Mouse (Mus musculus) left cerebral cortex, adult 11 months (tissue): ENCODE data around the gene Rufy1.

Source experiments
- DNase-seq: peaks from one replicate; pipeline ENCODE4 v3.0.0; 2022; ENCODE audit warnings: low spot score

Rufy1 gene

GRCm38 (mm10) chr11:50426056-50426455 is 4.9 kb downstream of the Rufy1 start:
- DNase-seq, result no peak

GRCm38 (mm10) chr11:50421934-50422780 is 8.8 kb downstream of the Rufy1 start:
- peak; percentile 59 for DNase-seq

GRCm38 (mm10) chr11:50421461-50421860 is 9.5 kb downstream of the Rufy1 start:
- no peak for DNase-seq

GRCm38 (mm10) chr11:50417856-50418255 is 13.1 kb downstream of the Rufy1 start:
- DNase-seq, result no peak

- DNase-seq, result no peak
Observed at GRCm38 (mm10) chr11:50415563-50416241, 15.2 kb downstream of the Rufy1 start.

- DNase-seq, result no peak
Observed at GRCm38 (mm10) chr11:50407235-50407634, 23.7 kb downstream of the Rufy1 start.

- no peak for DNase-seq
Observed at GRCm38 (mm10) chr11:50403367-50404014, 27.4 kb downstream of the Rufy1 start.

- DNase-seq, result no peak
Observed at GRCm38 (mm10) chr11:50402481-50402880, 28.4 kb downstream of the Rufy1 start.

GRCm38 (mm10) chr11:50398803-50399202 is 32.1 kb downstream of the Rufy1 start:
- DNase-seq, result no peak

GRCm38 (mm10) chr11:50397316-50397715 is 33.6 kb downstream of the Rufy1 start:
- DNase-seq, result no peak

GRCm38 (mm10) chr11:50396766-50397307 is 34.1 kb downstream of the Rufy1 start:
- no peak for DNase-seq

- no peak for DNase-seq
Observed at GRCm38 (mm10) chr11:50394731-50395130, 36.2 kb downstream of the Rufy1 start.

GRCm38 (mm10) chr11:50393306-50393705 is 37.6 kb downstream of the Rufy1 start:
- DNase-seq, result no peak

- no peak for DNase-seq
Observed at GRCm38 (mm10) chr11:50391272-50391960, 39.5 kb downstream of the Rufy1 start.

- no peak for DNase-seq
Observed at GRCm38 (mm10) chr11:50389616-50390015, 41.3 kb downstream of the Rufy1 start.

GRCm38 (mm10) chr11:50389011-50389410 is 41.9 kb downstream of the Rufy1 start:
- DNase-seq, result no peak

- no peak for DNase-seq
Observed at GRCm38 (mm10) chr11:50388217-50388929, 42.6 kb downstream of the Rufy1 start.

- DNase-seq, result no peak
Observed at GRCm38 (mm10) chr11:50387697-50388096, 43.2 kb downstream of the Rufy1 start.

- DNase-seq, result no peak
Observed at GRCm38 (mm10) chr11:50387167-50387679, 43.7 kb downstream of the Rufy1 start.

- DNase-seq, result no peak
Observed at GRCm38 (mm10) chr11:50381311-50381710, 49.6 kb downstream of the Rufy1 start.
